Mouse (Mus musculus) kidney, postnatal 0 days (tissue): ENCODE results near the gene Padi6. TPM values are rescaled to one million over a fixed set of nuclear protein-coding genes. Genes with fewer than 3 reads are reported as not detected.
A peak's percentile ranks its signal among the peaks of the same experiment; 100 is the strongest.

Experiments used
- ATAC-seq: fragments of 200-750 bp; cut with Nextera tagmentation; replicated peaks from 2 replicates; pipeline ENCODE4 v1.8.0; 2017; ENCODE audit warnings: low read depth, moderate number of reproducible peaks, moderate TSS enrichment, moderate library complexity; ENCODE audit not compliant: low FRiP score
- DNase-seq: peaks from one replicate; pipeline ENCODE4 v3.0.0-alpha.2; 2016; ENCODE audit warnings: low spot score
- H3K27ac ChIP-seq: fragments of 300-500 bp; sonication (generic); 2 replicates; pipeline ENCODE4 v1.5.1; 2014; ENCODE audit warnings: mild to moderate bottlenecking
- H3K27me3 ChIP-seq: fragments of 300-500 bp; sonication (generic); 2 replicates; pipeline ENCODE4 v1.6.1; 2014; ENCODE audit warnings: low read length, mixed read lengths; ENCODE audit not compliant: insufficient read depth
- H3K36me3 ChIP-seq: fragments of 300-500 bp; sonication (generic); 2 replicates; pipeline ENCODE4 v1.6.1; 2014; ENCODE audit warnings: low read length, mixed read lengths; ENCODE audit not compliant: insufficient read depth
- H3K4me1 ChIP-seq: fragments of 300-500 bp; sonication (generic); replicated peaks from 2 replicates; pipeline ENCODE4 v1.6.1; 2014; ENCODE audit warnings: antibody characterized with exemption, low read length, mixed read lengths; ENCODE audit not compliant: insufficient read depth
- H3K4me2 ChIP-seq: fragments of 300-500 bp; sonication (generic); 2 replicates; pipeline ENCODE4 v1.6.1; 2014; ENCODE audit warnings: mild to moderate bottlenecking, low read length, moderate library complexity, mixed read lengths
- H3K4me3 ChIP-seq: fragments of 300-500 bp; sonication (generic); replicated peaks from 2 replicates; pipeline ENCODE4 v1.5.1; 2014; ENCODE audit warnings: low read depth, low read length
- H3K9ac ChIP-seq: fragments of 300-500 bp; sonication (generic); 2 replicates; pipeline ENCODE4 v1.6.1; 2014; ENCODE audit warnings: low read depth, low read length
- H3K9me3 ChIP-seq: fragments of 300-500 bp; sonication (generic); replicated peaks from 2 replicates; pipeline ENCODE4 v1.6.1; 2016; ENCODE audit warnings: low read length, inconsistent platforms, mixed read lengths
- CTCF ChIP-seq: IDR thresholded peaks from 2 replicates; pipeline ENCODE4 v1.5.1; 2016; ENCODE audit warnings: antibody characterized with exemption, low read depth, mild to moderate bottlenecking, moderate library complexity
- WGBS: fragments of 180-500 bp; shearing (Covaris S2); extraction: QIAGEN DNeasy Blood & Tissue Kit; methylation state at CpG from one replicate; pipeline ENCODE4 v1.1.7; 2014; 5-methylcytosine and 5-hydroxymethylcytosine counted together
- polyA plus RNA-seq: library from polyadenylated mRNA; unstranded; fragments of >200 nt; fragmentation: Nextera tagmentation; extraction: Ambion mirVana; gene quantifications from 2 replicates; pipeline ENCODE4 v1.2.1, GENCODE M21; 2015

Padi6 gene
- polyA plus RNA-seq, 1 experiment from 2014 or later: 0.07 TPM

- peak; percentile 77 for TF ChIP-seq CTCF
- Histone ChIP-seq H3K4me2 (no peak overlapping the region), H3K4me3 (no peak overlapping the region), H3K27me3 (no peaks in the 10 kb centered on the region), H3K27ac (no peak overlapping the region), H3K9me3 (no peaks in the 10 kb centered on the region), H3K9ac (no peak overlapping the region), H3K36me3 (peaks cover 31% of the 10 kb centered on the region; the same call in 1 of the 2 replicates), H3K4me1 (no peaks in the 10 kb centered on the region)
- DNase-seq (peak; percentile 64), ATAC-seq (no peak)
- WGBS: 51% methylated on average over 5 of the region's 5 CpGs
These were observed 18.6 kb downstream of the Padi6 start for GRCm38 (mm10) chr4:140723801-140724200.

DNA sequence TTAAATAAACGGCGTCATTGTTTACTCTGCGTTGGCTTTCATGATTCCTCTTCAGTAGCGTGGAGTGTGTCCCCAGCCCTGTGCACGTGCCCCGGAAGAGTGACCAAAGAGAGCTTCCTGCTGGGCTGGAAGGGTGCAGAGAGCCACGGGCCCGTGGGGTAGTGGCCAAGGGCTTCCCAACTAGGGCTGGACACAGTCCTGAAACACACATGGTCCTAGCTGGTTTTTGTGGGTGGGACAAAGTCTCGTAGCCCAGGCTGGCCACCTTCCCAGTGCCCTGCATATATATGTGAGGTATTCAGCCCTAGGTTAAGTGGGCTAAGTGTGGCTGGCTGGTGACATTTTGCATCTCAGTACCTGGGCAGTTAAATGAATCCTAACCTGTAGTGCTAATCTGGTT lies 19.3 kb downstream of the Padi6 start:
- Histone ChIP-seq H3K9ac (no peak overlapping the region), H3K4me2 (no peak overlapping the region), H3K4me1 (no peaks in the 10 kb centered on the region), H3K36me3 (peaks cover 37% of the 10 kb centered on the region), H3K4me3 (no peak overlapping the region), H3K9me3 (no peaks in the 10 kb centered on the region), H3K27ac (no peak overlapping the region), H3K27me3 (no peaks in the 10 kb centered on the region)
- no peak for TF ChIP-seq CTCF
- ATAC-seq (no peak), DNase-seq (no peak)
- 80% methylated on average over 9 of the region's 9 CpGs for WGBS

DNA sequence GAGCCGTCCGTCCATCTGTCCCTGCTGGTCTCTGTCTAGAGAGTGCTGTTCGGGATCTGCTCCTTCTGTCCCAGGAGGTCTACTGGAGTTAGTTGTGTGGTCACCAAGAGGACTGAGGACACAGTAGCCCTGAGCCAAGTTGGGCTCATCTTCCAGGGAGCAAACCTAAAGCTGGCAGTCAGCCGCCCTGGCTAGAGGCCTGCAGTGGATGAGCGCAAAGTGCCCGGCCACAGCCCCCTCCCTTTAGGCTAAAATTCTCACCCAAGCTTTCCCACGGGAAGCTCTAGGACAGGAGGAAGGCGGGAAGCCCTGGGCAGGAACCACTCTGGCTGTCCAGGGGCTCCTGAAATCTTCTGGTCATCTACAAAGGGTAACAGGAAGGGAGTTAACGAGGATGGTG lies 19.7 kb downstream of the Padi6 start:
- ATAC-seq (no peak), DNase-seq (no peak)
- 73% methylated on average over 9 of the region's 9 CpGs for WGBS
- Histone ChIP-seq H3K9me3 (no peaks in the 10 kb centered on the region), H3K36me3 (peaks cover 42% of the 10 kb centered on the region), H3K4me1 (no peaks in the 10 kb centered on the region), H3K4me3 (no peak overlapping the region), H3K9ac (no peak overlapping the region), H3K27ac (no peak overlapping the region), H3K27me3 (no peaks in the 10 kb centered on the region), H3K4me2 (no peak overlapping the region)
- no peak for TF ChIP-seq CTCF

DNA sequence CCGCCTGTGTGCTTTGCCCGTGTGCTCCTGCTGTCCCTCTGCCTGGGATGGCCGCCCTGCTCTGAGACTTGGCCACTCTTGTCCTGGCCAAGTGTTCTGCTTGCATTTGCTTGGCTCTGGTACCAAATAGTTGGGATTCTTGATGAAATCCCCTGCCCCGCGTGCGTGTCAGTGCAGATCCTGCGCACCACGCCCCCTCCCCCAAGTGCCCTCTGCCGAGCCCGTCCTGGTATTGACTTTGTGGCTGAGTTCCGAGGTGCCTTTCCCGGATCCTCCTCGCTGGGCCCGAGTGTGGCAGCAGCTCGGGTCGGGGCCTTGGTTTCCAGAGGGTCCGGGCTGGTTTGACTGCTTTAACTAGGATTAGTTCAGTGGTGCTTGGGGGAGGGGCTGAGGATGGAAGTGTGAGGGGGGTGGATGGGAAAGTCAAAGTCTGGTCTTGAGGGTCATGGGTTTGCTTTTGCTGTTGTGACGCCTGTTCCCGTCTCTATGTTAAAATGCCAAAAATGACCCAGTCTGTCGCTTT lies 20.4 kb downstream of the Padi6 start:
- H3K4me1 ChIP-seq: no peaks in the 10 kb centered on the region
- no peak overlapping the region for H3K4me2 ChIP-seq
- DNase-seq (no peak), ATAC-seq (no peak)
- H3K36me3 ChIP-seq: peaks cover 47% of the 10 kb centered on the region
- no peak for TF ChIP-seq CTCF
- H3K9me3 ChIP-seq: no peaks in the 10 kb centered on the region
- no peaks in the 10 kb centered on the region for H3K27me3 ChIP-seq
- H3K9ac ChIP-seq: no peak overlapping the region
- no peak overlapping the region for H3K27ac ChIP-seq
- no peak overlapping the region for H3K4me3 ChIP-seq
- WGBS: 87% methylated on average over 20 of the region's 20 CpGs

DNA sequence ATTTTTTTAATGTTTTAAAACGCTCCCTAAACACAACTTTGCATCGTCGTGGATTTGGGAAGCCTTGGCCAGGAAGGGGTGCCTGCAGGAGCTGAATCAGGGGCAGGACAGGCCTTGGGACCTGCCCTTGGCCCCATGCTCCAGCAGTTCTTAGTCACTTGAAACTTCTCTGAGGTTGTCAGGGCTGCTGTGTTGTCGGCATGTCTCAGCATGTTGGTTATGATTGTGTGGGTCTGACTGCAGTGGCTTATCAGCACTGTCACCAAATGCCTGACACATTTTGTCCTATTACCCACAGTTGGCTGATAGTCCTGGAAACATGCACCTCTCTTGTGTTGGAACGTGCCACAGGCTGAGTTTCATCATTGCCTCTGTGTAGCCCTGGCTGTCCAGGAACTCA lies 22.4 kb downstream of the Padi6 start:
- ATAC-seq: no peak
- H3K9me3 ChIP-seq: no peaks in the 10 kb centered on the region
- DNase-seq: no peak
- no peak overlapping the region for H3K9ac ChIP-seq
- no peak for TF ChIP-seq CTCF
- no peaks in the 10 kb centered on the region for H3K4me1 ChIP-seq
- peaks cover 62% of the 10 kb centered on the region for H3K36me3 ChIP-seq
- H3K4me3 ChIP-seq: no peak overlapping the region
- H3K4me2 ChIP-seq: no peak overlapping the region
- 86% methylated on average over 5 of the region's 5 CpGs for WGBS
- H3K27me3 ChIP-seq: no peaks in the 10 kb centered on the region
- no peak overlapping the region for H3K27ac ChIP-seq

GRCm38 (mm10) chr4:140718436-140718835 lies 24.0 kb downstream of the Padi6 start:
- Histone ChIP-seq H3K9ac (no peak overlapping the region), H3K4me1 (peaks cover 5% of the 10 kb centered on the region; the same call in 1 of the 2 replicates), H3K27ac (no peak overlapping the region), H3K4me2 (no peak overlapping the region), H3K4me3 (no peak overlapping the region), H3K9me3 (no peaks in the 10 kb centered on the region), H3K36me3 (peaks cover 71% of the 10 kb centered on the region), H3K27me3 (no peaks in the 10 kb centered on the region)
- DNase-seq (no peak), ATAC-seq (no peak)
- TF ChIP-seq CTCF: no peak
- WGBS: 95% methylated on average over 9 of the region's 9 CpGs

DNA sequence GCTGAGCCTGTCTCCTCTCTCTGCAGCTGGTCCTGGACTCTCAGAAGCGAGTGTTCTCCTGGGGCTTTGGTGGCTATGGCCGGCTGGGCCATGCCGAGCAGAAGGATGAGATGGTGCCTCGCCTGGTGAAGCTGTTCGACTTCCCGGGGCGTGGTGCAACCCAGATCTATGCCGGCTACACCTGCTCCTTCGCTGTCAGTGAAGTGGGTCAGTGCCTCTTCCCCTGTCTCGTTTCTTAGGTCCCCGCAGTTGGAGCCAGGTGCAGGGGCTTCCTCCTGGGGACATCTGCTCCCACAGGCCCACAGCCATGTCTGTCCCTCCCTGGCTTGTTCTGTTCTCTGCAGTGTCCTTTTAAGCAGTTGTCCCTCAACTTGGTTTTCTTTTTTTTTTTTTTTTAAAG lies 25.4 kb downstream of the Padi6 start:
- no peak overlapping the region for H3K27ac ChIP-seq
- no peaks in the 10 kb centered on the region for H3K9me3 ChIP-seq
- H3K4me1 ChIP-seq: peaks cover 5% of the 10 kb centered on the region; the same call in 1 of the 2 replicates
- ATAC-seq (no peak), DNase-seq (no peak)
- no peak overlapping the region for H3K4me3 ChIP-seq
- no peak overlapping the region for H3K9ac ChIP-seq
- 97% methylated on average over 11 of the region's 11 CpGs for WGBS
- no peak for TF ChIP-seq CTCF
- H3K4me2 ChIP-seq: no peak overlapping the region
- H3K27me3 ChIP-seq: no peaks in the 10 kb centered on the region
- peaks cover 84% of the 10 kb centered on the region for H3K36me3 ChIP-seq
